Mouse (Mus musculus) myocyte (in vitro differentiated cells): ENCODE measurements at regions not wholly inside any gene's neighbourhood (a gene's known extent, or its start where the extent isn't known, plus 50 kb on each side); places are given as distances from the start of the nearest gene placed in this dataset.
A peak's percentile ranks its signal among the peaks of the same experiment; 100 is the strongest.

Source experiments
- H3K27me3 ChIP-seq: one replicate; pipeline ENCODE4 v1.6.1; 2011; ENCODE audit not compliant: control insufficient read depth, insufficient read depth, insufficient read length
- H3K36me3 ChIP-seq: one replicate; pipeline ENCODE4 v1.6.1; 2011; ENCODE audit not compliant: control insufficient read depth, insufficient read depth
- H3K4me2 ChIP-seq: one replicate; pipeline ENCODE4 v1.6.1; 2011; ENCODE audit warnings: low read depth, control low read depth
- H3K4me3 ChIP-seq: one replicate; pipeline ENCODE4 v1.5.1; 2011; ENCODE audit warnings: mild to moderate bottlenecking, control low read depth, moderate library complexity
- H3K79me2 ChIP-seq: one replicate; pipeline ENCODE4 v1.6.1; 2011; ENCODE audit not compliant: control insufficient read depth, insufficient read depth
- H3ac ChIP-seq: one replicate; pipeline ENCODE4 v1.6.1; 2011; ENCODE audit not compliant: control insufficient read depth, insufficient read length
- CEBPB ChIP-seq: IDR thresholded peaks from 2 replicates; pipeline ENCODE4 v1.6.1; 2011; ENCODE audit warnings: mild to moderate bottlenecking, moderate library complexity; ENCODE audit not compliant: poor library complexity, insufficient read depth, severe bottlenecking
- E2F4 ChIP-seq: IDR thresholded peaks from one replicate; pipeline ENCODE4 v1.6.1; 2011; ENCODE audit warnings: mild to moderate bottlenecking, control low read depth, moderate library complexity; ENCODE audit not compliant: insufficient read depth
- MAX ChIP-seq: IDR thresholded peaks from one replicate; pipeline ENCODE4 v1.6.1; 2011; ENCODE audit warnings: low read depth, mild to moderate bottlenecking, control low read depth
- MYOD1 ChIP-seq, 3 experiments: IDR thresholded peaks; one replicate each; pipeline ENCODE4 v1.6.1; 2011; ENCODE audit warnings: control low read depth in 2 of 3, low read depth in 2 of 3, mild to moderate bottlenecking in 2 of 3, moderate library complexity in 1 of 3; ENCODE audit not compliant: insufficient read length in 2 of 3, control insufficient read depth in 1 of 3
- MYOG ChIP-seq, 3 experiments: IDR thresholded peaks; one replicate each; pipeline ENCODE4 v1.6.1; 2011; ENCODE audit warnings: control low read depth in 2 of 3, low read depth in 2 of 3, mild to moderate bottlenecking in 2 of 3; ENCODE audit not compliant: insufficient read length in 2 of 3, control insufficient read depth in 1 of 3, insufficient read depth in 1 of 3
- POLR2A ChIP-seq: IDR thresholded peaks from one replicate; pipeline ENCODE4 v1.6.1; 2011; ENCODE audit warnings: low read depth, mild to moderate bottlenecking, control low read depth, moderate library complexity; ENCODE audit not compliant: insufficient read length
- POLR2AphosphoS2 ChIP-seq: IDR thresholded peaks from one replicate; pipeline ENCODE4 v1.6.1; 2011; ENCODE audit warnings: low read depth, control low read depth; ENCODE audit not compliant: insufficient read length
- REST ChIP-seq: IDR thresholded peaks from one replicate; pipeline ENCODE4 v1.6.1; 2011; ENCODE audit warnings: mild to moderate bottlenecking, control low read depth, moderate library complexity; ENCODE audit not compliant: insufficient read depth, insufficient read length
- SRF ChIP-seq: IDR thresholded peaks from one replicate; pipeline ENCODE4 v1.6.1; 2011; ENCODE audit warnings: low read depth; ENCODE audit not compliant: control insufficient read depth, insufficient read length
- TCF12 ChIP-seq: IDR thresholded peaks from one replicate; pipeline ENCODE4 v1.6.1; 2011; ENCODE audit warnings: mild to moderate bottlenecking, control low read depth; ENCODE audit not compliant: poor library complexity, insufficient read depth, severe bottlenecking
- TCF3 ChIP-seq: IDR thresholded peaks from one replicate; pipeline ENCODE4 v1.6.1; 2011; ENCODE audit warnings: low read depth, control low read depth; ENCODE audit not compliant: insufficient read length
- USF1 ChIP-seq: IDR thresholded peaks from one replicate; pipeline ENCODE4 v1.6.1; 2011; ENCODE audit warnings: low read depth, mild to moderate bottlenecking, control low read depth, moderate library complexity

DNA sequence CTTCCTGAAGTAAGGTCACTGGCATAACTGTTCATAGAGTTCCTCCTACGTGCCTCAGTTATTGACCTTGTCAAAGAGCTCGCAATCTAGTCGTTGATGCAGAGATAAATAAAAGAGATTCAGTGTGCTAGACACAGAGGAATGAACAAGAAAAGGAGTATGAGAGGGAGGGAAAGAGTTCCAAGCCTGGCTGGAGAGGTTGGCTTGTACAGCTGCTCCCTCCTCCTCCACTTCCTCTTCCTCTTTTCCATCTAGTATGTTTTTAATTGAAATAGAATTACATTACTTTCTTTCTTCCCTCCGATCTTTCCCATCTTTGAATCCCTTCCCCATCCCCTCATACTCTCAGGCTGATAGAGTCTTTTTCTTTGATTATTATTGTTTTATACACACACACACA, 117.1 kb downstream of the Dusp6 start:
- H3K36me3 ChIP-seq = no peaks in the 10 kb centered on the region
- H3ac ChIP-seq = no peak overlapping the region
- H3K4me3 ChIP-seq = no peak overlapping the region
- no peak overlapping the region for H3K4me2 ChIP-seq
- no peaks in the 10 kb centered on the region for H3K79me2 ChIP-seq
- no peaks in the 10 kb centered on the region for H3K27me3 ChIP-seq
- TF ChIP-seq MAX = no peak
- TF ChIP-seq POLR2AphosphoS2 = no peak
- no peak for TF ChIP-seq TCF3
- no peak for TF ChIP-seq CEBPB
- no peak for TF ChIP-seq TCF12

DNA sequence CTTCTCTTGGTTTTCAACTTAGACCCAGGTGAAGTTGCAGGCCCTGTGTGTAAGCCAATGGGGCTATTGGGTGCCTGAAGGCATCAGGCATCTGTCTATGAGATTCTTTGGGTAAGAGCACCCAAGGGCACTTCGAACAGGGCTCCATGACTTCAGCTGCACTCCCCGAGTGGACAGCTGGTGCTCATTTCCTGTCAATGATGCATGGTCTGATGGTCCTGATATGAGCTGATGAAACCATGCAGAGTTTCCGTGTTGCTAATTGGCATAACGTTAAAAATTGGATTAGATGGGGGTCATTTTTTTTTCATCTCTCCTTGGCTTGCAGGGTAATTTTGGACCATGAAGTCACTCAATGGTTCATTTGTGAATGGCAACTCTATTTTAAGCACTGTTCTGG, 120.0 kb downstream of the Dusp6 start:
- H3K4me2 ChIP-seq = no peak overlapping the region
- no peak overlapping the region for H3ac ChIP-seq
- H3K79me2 ChIP-seq = no peaks in the 10 kb centered on the region
- no peaks in the 10 kb centered on the region for H3K36me3 ChIP-seq
- H3K27me3 ChIP-seq = no peaks in the 10 kb centered on the region
- H3K4me3 ChIP-seq = no peak overlapping the region
- TF ChIP-seq MAX (no peak), REST (no peak), MYOD1 (IDR thresholded peaks at IDR 0.05; ENCODE audit: control insufficient read depth in 1 of 3, insufficient read length in 2 of 3, low read depth in 2 of 3) (peak in 2 of 3 experiments; percentile 63 to 86), TCF3 (peak; percentile 31), TCF12 (peak; percentile 12), POLR2AphosphoS2 (no peak), MYOG (IDR thresholded peaks at IDR 0.05; ENCODE audit: control insufficient read depth in 1 of 3, insufficient read depth in 1 of 3, insufficient read length in 2 of 3, low read depth in 2 of 3) (peak in 1 of 3 experiments; percentile 76)

DNA sequence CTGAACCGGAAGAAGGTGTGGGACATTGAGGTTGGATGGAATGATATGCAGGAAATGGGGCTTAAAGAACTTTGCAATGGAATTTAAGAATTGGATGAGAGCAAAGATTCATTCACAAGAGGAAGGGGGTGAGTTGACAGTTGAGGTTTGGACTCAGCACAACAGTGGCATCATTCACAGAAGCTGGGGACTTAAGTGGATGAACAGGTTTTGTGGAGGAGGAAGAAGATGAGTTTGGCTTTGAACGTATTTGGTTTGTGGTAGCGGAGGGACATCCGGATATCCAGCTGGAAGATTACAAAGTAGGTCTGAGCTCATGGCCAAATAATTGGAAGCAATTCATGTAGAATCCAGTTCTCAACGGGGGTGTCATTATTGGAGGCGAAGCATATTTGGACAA, 121.3 kb downstream of the Dusp6 start:
- Histone ChIP-seq H3ac (no peak overlapping the region), H3K4me3 (no peak overlapping the region)

DNA sequence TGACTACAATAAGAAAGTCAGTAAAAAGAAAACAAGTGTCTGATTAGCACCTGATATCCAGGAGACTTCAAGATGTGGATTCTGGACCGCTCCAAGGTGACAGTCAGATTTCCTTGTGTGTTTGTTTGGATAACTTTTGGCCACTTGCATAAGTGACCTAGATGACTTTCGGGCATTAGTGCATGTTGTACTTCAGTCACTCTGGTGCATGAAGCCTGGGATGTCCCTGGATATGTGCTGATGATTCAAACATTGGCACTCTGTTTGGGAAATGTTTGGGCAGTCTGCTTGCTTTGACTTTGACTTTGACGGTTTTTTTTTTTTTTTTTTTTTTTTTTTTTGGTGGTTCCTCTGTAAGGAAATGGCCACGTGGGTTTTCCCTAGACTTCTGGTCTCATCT, 121.8 kb downstream of the Dusp6 start:
- no peak overlapping the region for H3ac ChIP-seq
- no peaks in the 10 kb centered on the region for H3K27me3 ChIP-seq
- TF ChIP-seq SRF (no peak), MYOD1 (IDR thresholded peaks at IDR 0.05; ENCODE audit: control insufficient read depth in 1 of 3, insufficient read length in 2 of 3, low read depth in 2 of 3) (no peak), REST (no peak), MYOG (IDR thresholded peaks at IDR 0.05; ENCODE audit: control insufficient read depth in 1 of 3, insufficient read depth in 1 of 3, insufficient read length in 2 of 3, low read depth in 2 of 3) (no peak), TCF3 (no peak), CEBPB (no peak), MAX (no peak), POLR2A (no peak), TCF12 (no peak), USF1 (no peak), POLR2AphosphoS2 (no peak), E2F4 (no peak)
- no peaks in the 10 kb centered on the region for H3K36me3 ChIP-seq
- no peak overlapping the region for H3K4me2 ChIP-seq
- H3K4me3 ChIP-seq = no peak overlapping the region
- no peaks in the 10 kb centered on the region for H3K79me2 ChIP-seq

More for the DNA sequence above, 121.3 kb downstream of the Dusp6 start:
- Histone ChIP-seq H3K79me2 (no peaks in the 10 kb centered on the region), H3K27me3 (no peaks in the 10 kb centered on the region), H3K36me3 (no peaks in the 10 kb centered on the region), H3K4me2 (no peak overlapping the region)
- TF ChIP-seq MAX (no peak), REST (no peak), TCF12 (no peak), MYOG (IDR thresholded peaks at IDR 0.05; ENCODE audit: control insufficient read depth in 1 of 3, insufficient read depth in 1 of 3, insufficient read length in 2 of 3, low read depth in 2 of 3) (no peak), USF1 (no peak), E2F4 (no peak), MYOD1 (IDR thresholded peaks at IDR 0.05; ENCODE audit: control insufficient read depth in 1 of 3, insufficient read length in 2 of 3, low read depth in 2 of 3) (no peak), POLR2AphosphoS2 (no peak), TCF3 (no peak), SRF (no peak), POLR2A (no peak), CEBPB (no peak)

DNA sequence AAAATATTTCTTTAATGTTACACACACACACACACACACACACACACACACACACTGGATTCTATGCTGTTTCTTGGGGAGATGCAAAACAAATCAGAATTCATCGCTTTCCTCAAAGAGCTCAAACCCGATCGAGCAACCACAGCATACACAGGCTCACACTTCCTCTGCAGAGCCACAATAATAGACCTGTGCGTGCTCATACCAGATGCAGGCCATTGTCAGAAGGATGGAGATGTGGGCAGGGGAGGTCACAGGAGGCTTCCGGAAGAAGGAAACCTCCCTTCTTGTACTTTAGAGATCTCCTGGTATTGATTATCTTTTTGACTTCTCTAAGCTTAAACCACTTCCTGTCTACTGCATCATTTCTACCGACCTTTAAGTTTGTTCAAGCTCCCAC, 122.8 kb downstream of the Dusp6 start:
- Histone ChIP-seq H3K4me2 (no peak overlapping the region), H3K36me3 (no peaks in the 10 kb centered on the region), H3K79me2 (no peaks in the 10 kb centered on the region), H3K4me3 (no peak overlapping the region), H3K27me3 (no peaks in the 10 kb centered on the region), H3ac (no peak overlapping the region)
- TF ChIP-seq MAX (no peak), REST (no peak), POLR2A (no peak), SRF (no peak), MYOD1 (IDR thresholded peaks at IDR 0.05; ENCODE audit: control insufficient read depth in 1 of 3, insufficient read length in 2 of 3, low read depth in 2 of 3) (no peak), CEBPB (no peak)
